Mouse (Mus musculus) embryonic facial prominence, embryonic 11.5 days (tissue): ENCODE results near the gene Zfp365. TPM values are rescaled to one million over a fixed set of nuclear protein-coding genes. Genes with fewer than 3 reads are reported as not detected.

ENCODE experiments used
- ATAC-seq: fragments of 200-750 bp; cut with Nextera tagmentation; replicated peaks from 2 replicates; pipeline ENCODE4 v1.8.0; 2017; ENCODE audit warnings: low read depth; ENCODE audit not compliant: insufficient number of reproducible peaks, low FRiP score, low TSS enrichment
- DNase-seq: peaks from one replicate; pipeline ENCODE4 v3.0.0-alpha.2; 2015; ENCODE audit warnings: low spot score
- H3K27ac ChIP-seq: fragments of 300-500 bp; sonication (generic); replicated peaks from 2 replicates; pipeline ENCODE4 v1.5.1; 2014; ENCODE audit warnings: mild to moderate bottlenecking, low read depth, low read length, control low read depth
- H3K27me3 ChIP-seq: fragments of 300-500 bp; sonication (generic); 2 replicates; pipeline ENCODE4 v1.6.1; 2014; ENCODE audit warnings: mild to moderate bottlenecking, low read length, moderate library complexity, mixed read lengths; ENCODE audit not compliant: control insufficient read depth, insufficient read depth
- H3K36me3 ChIP-seq: fragments of 300-500 bp; sonication (generic); replicated peaks from 2 replicates; pipeline ENCODE4 v1.6.1; 2014; ENCODE audit warnings: low read depth, mild to moderate bottlenecking, low read length, moderate library complexity, mixed read lengths; ENCODE audit not compliant: control insufficient read depth, insufficient read depth
- H3K4me1 ChIP-seq: fragments of 300-500 bp; sonication (generic); 2 replicates; pipeline ENCODE4 v1.6.1; 2014; ENCODE audit warnings: low read length, mixed read lengths; ENCODE audit not compliant: control insufficient read depth, insufficient read depth
- H3K4me2 ChIP-seq: fragments of 300-500 bp; sonication (generic); 2 replicates; pipeline ENCODE4 v1.6.1; 2014; ENCODE audit warnings: low read depth, mild to moderate bottlenecking, control low read depth, low read length, moderate library complexity
- H3K4me3 ChIP-seq: fragments of 300-500 bp; sonication (generic); 2 replicates; pipeline ENCODE4 v1.5.1; 2014; ENCODE audit warnings: low read depth, low read length, control low read depth
- H3K9ac ChIP-seq: fragments of 300-500 bp; sonication (generic); replicated peaks from 2 replicates; pipeline ENCODE4 v1.6.1; 2014; ENCODE audit warnings: mild to moderate bottlenecking, control low read depth, low read length
- H3K9me3 ChIP-seq: fragments of 300-500 bp; sonication (generic); replicated peaks from 2 replicates; pipeline ENCODE4 v1.6.1; 2016; ENCODE audit warnings: mild to moderate bottlenecking, low read length, inconsistent platforms, mixed read lengths; ENCODE audit not compliant: control insufficient read depth
- WGBS: fragments of 180-500 bp; shearing (Covaris S2); extraction: QIAGEN DNeasy Blood & Tissue Kit; methylation state at CpG from one replicate; pipeline ENCODE4 v1.1.7; 2014; 5-methylcytosine and 5-hydroxymethylcytosine counted together
- polyA plus RNA-seq: library from polyadenylated mRNA; unstranded; fragments of >200 nt; fragmentation: Nextera tagmentation; extraction: Ambion mirVana; gene quantifications from 2 replicates; pipeline ENCODE4 v1.2.1, GENCODE M21; 2014

The Zfp365 gene
- 1.5 and 2.6 TPM in 2 replicates for polyA plus RNA-seq

GRCm38 (mm10) chr10:67912337-67912776 lies at the start of gene Zfp365:
Gene Zfp365, minus strand, starts transcription at chr10:67912662.
- Histone ChIP-seq H3K4me1 (no peaks in the 10 kb centered on the region), H3K4me2 (peak within 1 kb of the TSS; percentile 98), H3K9me3 (no peaks in the 10 kb centered on the region), H3K9ac (peak within 1 kb of the TSS; percentile 75), H3K4me3 (peak within 1 kb of the TSS; percentile 73), H3K27ac (no peak within 1 kb of the TSS), H3K27me3 (no peaks in the 10 kb centered on the region), H3K36me3 (no peaks in the 10 kb centered on the region)
- DNase-seq (peak; percentile 84), ATAC-seq (peak; percentile 89)
- 1% methylated on average over 42 of the region's 43 CpGs for WGBS

GRCm38 (mm10) chr10:67959982-67960381 lies 47.5 kb upstream of the Zfp365 start:
- H3K4me3 ChIP-seq: no peak overlapping the region
- no peak overlapping the region for H3K9ac ChIP-seq
- H3K36me3 ChIP-seq: no peaks in the 10 kb centered on the region
- no peak overlapping the region for H3K27ac ChIP-seq
- ATAC-seq: no peak
- no peaks in the 10 kb centered on the region for H3K9me3 ChIP-seq
- H3K4me2 ChIP-seq: no peak overlapping the region
- WGBS: 69% methylated on average over 3 of the region's 3 CpGs
- no peaks in the 10 kb centered on the region for H3K4me1 ChIP-seq
- H3K27me3 ChIP-seq: no peaks in the 10 kb centered on the region
- no peak for DNase-seq

- Histone ChIP-seq H3K4me2 (no peak overlapping the region), H3K27me3 (no peaks in the 10 kb centered on the region), H3K4me3 (no peak overlapping the region), H3K27ac (no peak overlapping the region), H3K9me3 (no peaks in the 10 kb centered on the region), H3K4me1 (no peaks in the 10 kb centered on the region), H3K9ac (no peak overlapping the region), H3K36me3 (no peaks in the 10 kb centered on the region)
- ATAC-seq: no peak
- WGBS: 90% methylated on average over 2 of the region's 2 CpGs
- no peak for DNase-seq
Measured at GRCm38 (mm10) chr10:67955982-67956381, 43.5 kb upstream of the Zfp365 start.

- ATAC-seq: no peak
- H3K4me1 ChIP-seq: no peaks in the 10 kb centered on the region
- H3K36me3 ChIP-seq: no peaks in the 10 kb centered on the region
- no peak for DNase-seq
- no peak overlapping the region for H3K4me3 ChIP-seq
- no peaks in the 10 kb centered on the region for H3K9me3 ChIP-seq
- no peaks in the 10 kb centered on the region for H3K27me3 ChIP-seq
- H3K9ac ChIP-seq: no peak overlapping the region
- no peak overlapping the region for H3K27ac ChIP-seq
- WGBS: 77% methylated on average over 4 of the region's 4 CpGs
- no peak overlapping the region for H3K4me2 ChIP-seq
Measured at GRCm38 (mm10) chr10:67951690-67952089, 39.2 kb upstream of the Zfp365 start.

GRCm38 (mm10) chr10:67950059-67950748 lies 37.7 kb upstream of the Zfp365 start:
- no peaks in the 10 kb centered on the region for H3K36me3 ChIP-seq
- no peaks in the 10 kb centered on the region for H3K27me3 ChIP-seq
- ATAC-seq (no peak), DNase-seq (no peak)
- no peaks in the 10 kb centered on the region for H3K9me3 ChIP-seq
- H3K4me1 ChIP-seq: no peaks in the 10 kb centered on the region
- H3K4me3 ChIP-seq: no peak overlapping the region
- 81% methylated on average over 8 of the region's 8 CpGs for WGBS
- H3K27ac ChIP-seq: no peak overlapping the region
- H3K4me2 ChIP-seq: no peak overlapping the region
- no peak overlapping the region for H3K9ac ChIP-seq

- WGBS: 84% methylated on average over 4 of the region's 4 CpGs
- DNase-seq: no peak
Measured at GRCm38 (mm10) chr10:67943513-67943912, 31.1 kb upstream of the Zfp365 start.

GRCm38 (mm10) chr10:67939546-67939945 lies 27.1 kb upstream of the Zfp365 start:
- Histone ChIP-seq H3K27ac (no peak overlapping the region), H3K4me2 (no peak overlapping the region)
- WGBS: 77% methylated on average over 12 of the region's 12 CpGs

More at GRCm38 (mm10) chr10:67943513-67943912, 31.1 kb upstream of the Zfp365 start:
- H3K27me3 ChIP-seq: no peaks in the 10 kb centered on the region
- H3K27ac ChIP-seq: no peak overlapping the region
- ATAC-seq: no peak
- no peaks in the 10 kb centered on the region for H3K4me1 ChIP-seq
- H3K36me3 ChIP-seq: no peaks in the 10 kb centered on the region
- no peak overlapping the region for H3K4me3 ChIP-seq
- no peak overlapping the region for H3K9ac ChIP-seq
- no peak overlapping the region for H3K4me2 ChIP-seq
- no peaks in the 10 kb centered on the region for H3K9me3 ChIP-seq

GRCm38 (mm10) chr10:67937775-67938174 lies 25.3 kb upstream of the Zfp365 start:
- no peaks in the 10 kb centered on the region for H3K36me3 ChIP-seq
- H3K27me3 ChIP-seq: no peaks in the 10 kb centered on the region
- no peak overlapping the region for H3K4me3 ChIP-seq
- no peak overlapping the region for H3K27ac ChIP-seq
- no peak overlapping the region for H3K9ac ChIP-seq
- H3K4me2 ChIP-seq: no peak overlapping the region
- H3K4me1 ChIP-seq: no peaks in the 10 kb centered on the region
- ATAC-seq (no peak), DNase-seq (no peak)
- WGBS: 84% methylated on average over 5 of the region's 5 CpGs
- H3K9me3 ChIP-seq: no peaks in the 10 kb centered on the region

More at GRCm38 (mm10) chr10:67939546-67939945, 27.1 kb upstream of the Zfp365 start:
- Histone ChIP-seq H3K36me3 (no peaks in the 10 kb centered on the region), H3K27me3 (no peaks in the 10 kb centered on the region), H3K4me1 (no peaks in the 10 kb centered on the region), H3K9me3 (no peaks in the 10 kb centered on the region), H3K4me3 (no peak overlapping the region), H3K9ac (no peak overlapping the region)
- ATAC-seq (no peak), DNase-seq (no peak)
